Mouse (Mus musculus) 3134 (cell line): Measurements from ENCODE around the gene Spink2.
"Not testable (repeated sequence)": the region's sequence is repeated elsewhere in the genome, so short reads cannot be mapped to it uniquely, and the experiment has no call there.

Experiments
- DNase-seq: peaks from one replicate; pipeline ENCODE4 v3.0.0-alpha.2; 2011; ENCODE audit warnings: low spot score; ENCODE audit not compliant: insufficient read length; ENCODE audit errors: extremely low read depth

Spink2 gene

DNA sequence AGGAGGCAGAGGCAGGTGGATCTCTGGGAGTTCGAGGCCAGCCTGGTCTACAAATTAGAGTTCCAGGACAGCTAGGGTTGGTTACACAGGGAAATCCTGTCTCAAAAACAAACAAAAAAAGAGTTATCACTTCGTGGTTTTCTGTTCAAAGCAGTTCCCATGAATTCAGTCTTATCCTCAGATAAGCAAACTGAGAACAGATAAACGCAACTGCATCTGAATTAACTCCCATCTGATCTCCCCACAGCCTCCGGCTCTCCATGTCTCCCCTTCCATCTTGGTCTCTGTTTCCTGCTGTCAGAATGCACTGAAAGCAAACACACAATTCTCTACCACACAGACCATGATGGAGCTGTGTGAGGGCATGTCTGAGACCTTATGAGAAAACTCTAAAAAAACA is 10.6 kb downstream of the Spink2 start:
- DNase-seq: no peak

- peak; percentile 10 for DNase-seq
These were observed 17.3 kb downstream of the Spink2 start for GRCm38 (mm10) chr5:77193951-77194350.

- no peak for DNase-seq
These were observed 18.0 kb downstream of the Spink2 start for GRCm38 (mm10) chr5:77193266-77193665.

DNA sequence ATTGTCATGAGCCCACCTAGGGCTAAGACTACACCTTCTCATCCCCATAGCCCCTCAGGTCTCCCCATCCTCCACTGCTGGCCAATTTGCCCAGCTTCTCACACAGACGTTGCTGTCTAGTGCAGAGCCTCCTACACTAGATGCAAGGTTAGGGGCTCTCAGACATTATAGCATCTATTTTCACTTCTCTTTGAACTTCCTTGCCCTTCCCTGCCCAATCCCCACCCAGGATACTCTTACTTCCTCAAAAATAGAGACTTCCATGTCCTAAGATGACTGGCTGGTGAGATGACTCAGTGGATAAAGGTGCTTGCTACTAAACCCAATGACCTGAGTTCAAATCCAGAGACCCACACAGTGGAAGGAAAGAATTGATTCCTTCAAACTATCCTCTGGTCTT is 19.6 kb downstream of the Spink2 start:
- no peak for DNase-seq

GRCm38 (mm10) chr5:77191106-77191505 is 20.2 kb downstream of the Spink2 start:
- DNase-seq: no peak

GRCm38 (mm10) chr5:77188738-77189137 is 22.5 kb downstream of the Spink2 start:
- no peak for DNase-seq

DNA sequence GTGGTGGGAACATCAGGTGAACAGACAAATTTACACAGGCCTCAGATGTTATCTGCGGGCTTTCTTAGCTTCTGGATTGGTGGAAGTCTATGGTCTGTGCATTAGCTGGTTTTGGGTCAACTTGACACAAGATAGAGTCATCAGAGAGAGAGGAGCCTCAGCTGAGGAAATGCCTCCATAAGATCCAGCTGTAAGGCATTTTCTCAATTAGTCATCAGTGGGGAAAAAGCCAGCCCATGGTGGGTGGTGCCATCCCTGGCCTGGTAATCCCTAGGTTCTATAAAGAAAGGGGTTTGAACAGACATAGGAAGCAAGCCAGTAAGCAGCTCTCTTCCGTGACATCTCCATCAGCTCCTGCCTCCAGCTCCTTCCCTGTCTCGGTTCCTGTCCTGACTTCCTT is 25.9 kb downstream of the Spink2 start:
- no peak for DNase-seq

DNA sequence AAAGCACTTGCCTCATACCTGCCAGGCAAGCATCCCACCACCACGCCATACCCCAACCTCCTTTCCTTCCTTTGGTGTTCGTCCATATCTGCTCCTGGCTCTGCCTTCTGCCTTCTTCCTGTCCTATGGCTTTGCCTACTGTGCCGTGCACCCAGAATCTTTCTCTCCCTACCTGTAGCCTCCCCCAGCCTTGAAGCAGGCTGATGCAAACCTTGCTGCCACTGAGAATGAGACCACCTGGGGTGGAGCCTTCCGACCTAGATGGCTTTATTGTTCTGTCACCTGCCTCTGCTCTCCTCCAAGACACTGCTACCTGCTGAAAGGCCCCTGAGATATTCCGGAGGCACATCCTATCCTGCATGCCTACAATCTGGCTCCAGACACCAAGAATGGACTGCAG is 27.4 kb downstream of the Spink2 start:
- not testable (repeated sequence) for DNase-seq

GRCm38 (mm10) chr5:77183338-77183737 is 27.9 kb downstream of the Spink2 start:
- no peak for DNase-seq

- no peak for DNase-seq
These were observed 29.8 kb downstream of the Spink2 start for GRCm38 (mm10) chr5:77181508-77181907.

DNA sequence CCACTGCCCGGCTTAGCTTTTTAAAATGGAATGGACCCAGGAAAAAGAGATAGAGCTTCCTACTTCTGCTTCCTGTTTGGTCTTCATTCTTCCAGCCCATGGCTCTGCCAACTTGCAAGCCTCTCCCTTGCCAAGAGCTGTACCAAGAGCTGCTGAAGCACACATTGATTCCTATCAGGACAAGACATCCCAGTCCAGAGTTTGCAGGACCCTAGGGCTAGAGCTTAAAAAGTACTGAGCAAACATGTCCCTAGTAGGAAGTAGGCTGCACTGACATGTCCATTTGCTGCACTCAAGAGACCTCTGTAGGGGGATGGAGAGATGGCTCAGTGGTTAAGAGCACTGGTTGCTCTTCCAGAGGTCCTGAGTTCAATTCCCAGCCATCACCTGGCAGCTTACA is 32.3 kb downstream of the Spink2 start:
- DNase-seq: no peak

DNA sequence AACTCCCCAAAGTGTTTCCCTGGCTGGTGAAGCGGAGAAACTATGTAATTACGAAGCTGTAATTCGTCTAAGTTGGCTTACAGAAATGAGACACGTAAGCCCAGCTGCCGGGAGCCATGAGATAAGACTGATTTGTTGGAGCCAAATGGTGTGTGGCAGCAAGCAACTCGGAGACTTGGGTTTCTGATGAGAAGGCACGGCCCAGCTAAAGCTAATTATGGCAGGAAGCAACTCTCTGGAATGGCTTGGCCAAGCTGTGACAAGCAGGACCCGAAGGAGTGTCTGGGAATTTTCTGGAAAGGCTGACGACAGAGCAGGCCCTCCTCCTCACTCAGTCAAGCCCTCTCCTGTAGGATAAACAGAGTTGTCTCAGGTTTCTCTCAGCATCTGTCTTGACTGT is 33.3 kb downstream of the Spink2 start:
- DNase-seq: no peak

- DNase-seq: no peak
These were observed 36.5 kb downstream of the Spink2 start for GRCm38 (mm10) chr5:77174779-77175178.

- no peak for DNase-seq
These were observed 40.7 kb downstream of the Spink2 start for GRCm38 (mm10) chr5:77170593-77170992.

- DNase-seq: no peak
These were observed 43.8 kb downstream of the Spink2 start for GRCm38 (mm10) chr5:77167306-77167945.

DNA sequence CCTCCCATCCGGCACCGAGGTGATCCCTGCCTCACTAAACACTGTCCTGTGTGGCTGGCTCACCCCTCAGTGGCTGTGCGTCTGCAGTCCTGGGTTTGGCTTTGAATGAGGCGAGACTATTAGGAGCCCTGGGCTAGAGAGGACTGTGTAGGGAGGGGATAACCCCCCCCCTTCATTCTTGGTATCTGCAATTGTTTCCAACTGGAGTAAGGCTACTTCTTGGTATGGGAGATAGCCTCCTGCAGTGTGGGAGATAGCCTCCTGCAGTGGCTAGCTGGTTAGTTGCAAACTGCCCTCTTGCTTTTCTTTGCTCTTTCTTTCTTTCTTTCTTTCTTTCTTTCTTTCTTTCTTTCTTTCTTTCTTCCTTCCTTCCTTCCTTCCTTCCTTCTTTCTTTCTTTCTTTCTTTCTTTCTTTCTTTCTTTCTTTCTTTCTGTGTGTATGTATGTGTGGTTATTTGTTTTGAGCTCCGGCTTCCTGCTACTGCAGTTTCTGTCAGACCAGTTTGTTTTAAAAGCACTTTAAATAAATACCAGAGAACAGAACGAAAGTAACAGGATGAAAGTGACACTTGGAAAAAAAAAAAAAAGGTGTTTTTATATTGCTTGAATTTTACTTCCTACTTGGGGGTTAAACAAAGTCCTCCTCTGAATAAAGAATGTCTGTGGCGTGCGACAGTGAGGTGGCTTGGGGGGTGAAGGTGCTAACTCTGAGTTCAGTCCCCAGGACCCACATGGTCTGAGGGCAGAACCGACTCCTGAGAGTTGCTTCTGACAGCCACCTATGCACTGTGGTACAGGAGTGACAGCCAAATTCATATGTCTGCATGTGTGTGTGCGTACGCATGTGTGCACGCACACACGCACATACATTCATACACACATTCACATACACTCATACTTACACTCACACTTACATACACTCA is 45.3 kb downstream of the Spink2 start:
- no peak for DNase-seq

DNA sequence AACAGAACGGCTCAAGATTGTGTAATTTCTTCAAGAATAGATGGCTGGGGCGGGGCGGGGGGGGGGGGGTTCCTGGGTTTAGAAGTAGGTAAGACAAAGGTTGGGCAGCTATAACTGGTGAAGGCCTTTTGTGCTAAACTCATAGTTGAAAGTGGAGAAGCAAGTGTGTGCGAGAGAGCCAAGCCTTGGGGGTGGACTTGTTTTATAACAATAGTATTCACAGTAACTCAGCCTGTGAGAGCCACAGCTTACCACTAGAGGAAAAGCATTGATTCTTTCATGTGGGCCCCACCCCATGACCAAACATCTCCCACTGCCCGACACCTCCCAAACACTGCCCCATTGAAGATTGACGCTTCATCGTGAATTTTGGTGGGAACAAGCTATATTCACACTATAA is 47.7 kb downstream of the Spink2 start:
- DNase-seq: no peak

GRCm38 (mm10) chr5:77162566-77162965 is 48.7 kb downstream of the Spink2 start:
- DNase-seq: no peak

- no peak for DNase-seq
These were observed 53.3 kb downstream of the Spink2 start for GRCm38 (mm10) chr5:77157777-77158540.

DNA sequence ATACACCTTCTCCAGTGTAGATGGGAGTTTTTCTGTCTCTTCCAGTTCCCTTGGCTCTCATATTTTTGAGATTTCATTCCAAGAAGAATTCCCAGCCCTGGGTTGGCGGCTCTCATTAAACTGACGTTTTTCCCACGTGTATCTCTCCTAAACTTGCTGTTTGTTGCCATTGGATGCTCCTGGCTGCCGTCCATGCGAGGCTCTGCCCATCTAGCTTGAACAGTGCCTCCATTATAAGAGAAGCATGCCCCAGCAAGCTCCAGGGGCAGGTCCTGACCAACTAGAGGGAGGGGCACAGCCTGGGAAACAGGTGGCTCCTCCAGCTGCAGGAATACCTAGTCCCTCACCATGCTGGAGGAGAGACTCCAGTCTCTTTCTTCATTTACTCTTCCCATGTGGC is 54.3 kb downstream of the Spink2 start:
- DNase-seq: no peak

GRCm38 (mm10) chr5:77155526-77155925 is 55.7 kb downstream of the Spink2 start:
- DNase-seq: no peak
